21 mouse cellular contexts compared by ENCODE assay signal in the genomic region with DNA sequence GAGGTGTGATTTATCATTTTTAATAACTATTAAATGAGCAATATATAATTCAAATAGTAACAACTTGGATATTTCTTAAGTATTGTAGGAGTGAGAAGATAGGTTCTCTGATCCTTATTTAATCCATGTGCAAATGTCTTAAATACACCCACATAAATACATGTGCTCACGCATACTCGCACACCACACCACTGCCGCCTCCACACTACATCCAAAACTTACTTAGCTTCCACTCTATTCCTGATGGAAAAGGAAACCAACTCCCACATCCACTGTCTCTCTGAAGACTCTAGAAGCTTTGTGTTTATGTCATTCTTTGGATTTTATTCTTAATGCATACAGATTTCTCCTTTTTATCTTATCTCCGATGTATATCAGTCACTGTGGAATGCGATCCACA.
DNase-seq lines count a peak whose midpoint lies in the region; ATAC-seq lines count a peak whose summit lies in the region.
"Had no signal": no experiment of that assay in that cellular context is flagged by ENCODE, and none has a peak within 500 bp of the region (broad histone marks: within the 10 kb centered on the region; RNA-seq: fewer than 3 reads in every experiment).

No protein-coding gene starts in this region.

- peak; percentile 70 for ATAC-seq in frontal cortex, adult (ENCODE audit: low TSS enrichment)
- ATAC-seq in megakaryocyte progenitor cell, adult 5-6 weeks (replicated peaks; ENCODE audit: poor library complexity), result no peak
- ATAC-seq: activated CD4-positive, CD25-positive, alpha-beta regulatory T cell, adult 4 months; CD4-positive, CD25-positive, alpha-beta regulatory T cell, adult 4 months; forebrain, embryonic 14.5 days; forebrain, embryonic 16.5 days; Patski had no signal

- no peak for DNase-seq in frontal cortex, postnatal 25 days (ENCODE audit: low spot score in 2 of 2)
- peak; percentile 23 for DNase-seq in right cerebral cortex, adult 18-20 months
- DNase-seq in right cerebral cortex, postnatal 25 days, result no peak
- DNase-seq: adrenal gland, adult 8-10 months; adrenal gland, postnatal 14 days; adrenal gland, postnatal 36 days; B cell, adult 2 months; cerebellum, adult 11 months; cerebellum, adult 18-20 months; cerebellum, adult 8-10 months; cerebellum, adult 9-11 months; cerebellum, postnatal 14 days; cerebellum, postnatal 36 days; embryo, embryonic 11 days had no signal
